Mouse (Mus musculus) limb, embryonic 15.5 days (tissue): ENCODE results near the gene Myh7. TPM values are rescaled to one million over a fixed set of nuclear protein-coding genes. Genes with fewer than 3 reads are reported as not detected.
"Not testable (repeated sequence)": the region's sequence is repeated elsewhere in the genome, so short reads cannot be mapped to it uniquely, and the experiment has no call there.

ENCODE experiments used
- ATAC-seq: fragments of 200-750 bp; cut with Nextera tagmentation; 2 replicates; pipeline ENCODE4 v1.8.0; 2017; ENCODE audit warnings: low read depth, moderate TSS enrichment; ENCODE audit not compliant: insufficient number of reproducible peaks, low FRiP score, low TSS enrichment
- H3K27ac ChIP-seq: fragments of 300-500 bp; sonication (generic); 2 replicates; pipeline ENCODE4 v1.5.1; 2015; ENCODE audit warnings: moderate library complexity, mild to moderate bottlenecking, inconsistent platforms
- H3K27me3 ChIP-seq: fragments of 300-500 bp; sonication (generic); 2 replicates; pipeline ENCODE4 v1.6.1; 2015; ENCODE audit warnings: inconsistent platforms
- H3K36me3 ChIP-seq: fragments of 300-500 bp; sonication (generic); 2 replicates; pipeline ENCODE4 v1.6.1; 2015; ENCODE audit warnings: inconsistent platforms
- H3K4me1 ChIP-seq: fragments of 300-500 bp; sonication (generic); 2 replicates; pipeline ENCODE4 v1.6.1; 2015; ENCODE audit warnings: inconsistent platforms
- H3K4me2 ChIP-seq: fragments of 300-500 bp; sonication (generic); 2 replicates; pipeline ENCODE4 v1.6.1; 2015; ENCODE audit warnings: mild to moderate bottlenecking, inconsistent platforms
- H3K4me3 ChIP-seq: fragments of 300-500 bp; sonication (generic); 2 replicates; pipeline ENCODE4 v1.5.1; 2015; ENCODE audit warnings: mild to moderate bottlenecking, inconsistent platforms
- H3K9ac ChIP-seq: fragments of 300-500 bp; sonication (generic); 2 replicates; pipeline ENCODE4 v1.6.1; 2015; ENCODE audit warnings: inconsistent platforms
- H3K9me3 ChIP-seq: fragments of 300-500 bp; sonication (generic); 2 replicates; pipeline ENCODE4 v1.6.1; 2016; ENCODE audit warnings: inconsistent platforms
- WGBS: fragments of 180-500 bp; shearing (Covaris S2); methylation state at CpG from one replicate; pipeline ENCODE4 v1.1.7; 2015; 5-methylcytosine and 5-hydroxymethylcytosine counted together
- polyA plus RNA-seq: library from polyadenylated mRNA; unstranded; fragments of >200 nt; fragmentation: Nextera tagmentation; extraction: Ambion mirVana; gene quantifications from 2 replicates; pipeline ENCODE4 v1.2.1, GENCODE M21; 2015

Myh7 gene
- polyA plus RNA-seq, 1 experiment from 2014 or later = 33.5 TPM

- H3K4me2 ChIP-seq = no peak overlapping the region
- H3K9me3 ChIP-seq = no peaks in the 10 kb centered on the region
- H3K9ac ChIP-seq = no peak overlapping the region
- WGBS = 92% methylated on average over 11 of the region's 11 CpGs
- H3K36me3 ChIP-seq = no peaks in the 10 kb centered on the region
- no peak for ATAC-seq
- H3K4me3 ChIP-seq = no peak overlapping the region
- H3K27ac ChIP-seq = no peak overlapping the region
- H3K27me3 ChIP-seq = no peaks in the 10 kb centered on the region
- H3K4me1 ChIP-seq = no peaks in the 10 kb centered on the region
Observed at GRCm38 (mm10) chr14:54963727-54964126, 30.7 kb downstream of the Myh7 start.

DNA sequence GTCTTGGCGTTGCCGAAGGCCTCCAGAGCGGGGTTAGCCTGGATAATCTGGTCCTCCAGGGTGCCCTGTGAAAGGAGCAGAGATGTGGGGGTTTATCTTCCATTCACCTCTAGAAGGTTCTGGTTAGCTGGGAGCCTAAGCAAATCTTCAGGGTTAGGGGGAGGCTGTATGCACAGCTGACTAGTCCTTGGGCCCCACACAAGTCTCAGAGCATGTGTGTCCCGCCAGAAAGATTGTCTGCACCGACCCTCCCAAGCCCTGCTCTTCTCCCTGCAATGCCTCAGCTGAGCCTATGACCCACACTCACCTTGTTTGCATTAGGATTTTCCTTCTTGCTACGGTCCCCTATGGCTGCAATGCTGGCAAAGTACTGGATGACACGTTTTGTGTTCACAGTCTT is 31.7 kb downstream of the Myh7 start:
- no peaks in the 10 kb centered on the region for H3K4me1 ChIP-seq
- no peaks in the 10 kb centered on the region for H3K9me3 ChIP-seq
- no peak overlapping the region for H3K4me3 ChIP-seq
- WGBS = 86% methylated on average over 7 of the region's 7 CpGs
- no peak overlapping the region for H3K4me2 ChIP-seq
- no peak for ATAC-seq
- H3K27me3 ChIP-seq = no peaks in the 10 kb centered on the region
- no peaks in the 10 kb centered on the region for H3K36me3 ChIP-seq
- no peak overlapping the region for H3K9ac ChIP-seq
- no peak overlapping the region for H3K27ac ChIP-seq

GRCm38 (mm10) chr14:54961487-54961886 is 32.9 kb downstream of the Myh7 start:
- Histone ChIP-seq H3K27ac (no peak overlapping the region), H3K9ac (no peak overlapping the region), H3K36me3 (no peaks in the 10 kb centered on the region), H3K27me3 (no peaks in the 10 kb centered on the region), H3K4me2 (no peak overlapping the region), H3K4me3 (no peak overlapping the region), H3K9me3 (no peaks in the 10 kb centered on the region), H3K4me1 (no peaks in the 10 kb centered on the region)
- ATAC-seq = no peak
- 79% methylated on average over 5 of the region's 5 CpGs for WGBS

DNA sequence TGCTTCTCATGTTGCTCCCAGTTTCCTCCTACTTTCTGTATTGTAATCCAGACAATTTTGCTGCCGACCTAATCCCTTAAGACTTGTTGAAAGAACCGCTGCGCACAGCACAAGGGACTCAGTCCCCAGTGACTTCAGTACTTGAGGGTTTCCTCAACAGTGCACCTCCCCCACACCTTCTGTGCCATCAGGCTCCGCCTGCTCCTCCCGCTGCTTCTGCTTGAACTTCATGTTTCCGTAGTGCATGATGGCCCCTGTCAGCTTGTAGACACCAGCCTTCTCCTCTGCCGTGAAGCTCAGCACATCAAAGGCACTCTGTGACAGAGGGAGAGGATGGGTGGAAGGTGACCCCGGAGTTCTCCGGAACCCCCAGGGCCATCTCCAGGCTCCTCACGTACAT is 33.7 kb downstream of the Myh7 start:
- Histone ChIP-seq H3K27me3 (no peaks in the 10 kb centered on the region), H3K9me3 (no peaks in the 10 kb centered on the region), H3K4me1 (no peaks in the 10 kb centered on the region), H3K36me3 (no peaks in the 10 kb centered on the region), H3K27ac (no peak overlapping the region), H3K4me2 (no peak overlapping the region), H3K9ac (no peak overlapping the region), H3K4me3 (no peak overlapping the region)
- 71% methylated on average over 10 of the region's 10 CpGs for WGBS
- no peak for ATAC-seq

GRCm38 (mm10) chr14:54959853-54960613 is 34.4 kb downstream of the Myh7 start:
- not testable (repeated sequence) for H3K4me3 ChIP-seq, H3K36me3 ChIP-seq, H3K4me2 ChIP-seq, H3K27ac ChIP-seq, ATAC-seq, H3K27me3 ChIP-seq, H3K4me1 ChIP-seq, H3K9me3 ChIP-seq, H3K9ac ChIP-seq
- 88% methylated on average over 12 of the region's 12 CpGs for WGBS

- Histone ChIP-seq H3K4me3 (no peak overlapping the region), H3K9ac (no peak overlapping the region), H3K4me2 (no peak overlapping the region), H3K4me1 (no peaks in the 10 kb centered on the region), H3K9me3 (no peaks in the 10 kb centered on the region), H3K27ac (no peak overlapping the region), H3K36me3 (no peaks in the 10 kb centered on the region), H3K27me3 (no peaks in the 10 kb centered on the region)
- WGBS = 87% methylated on average over 3 of the region's 3 CpGs
- no peak for ATAC-seq
Observed at GRCm38 (mm10) chr14:54959197-54959596, 35.2 kb downstream of the Myh7 start.

DNA sequence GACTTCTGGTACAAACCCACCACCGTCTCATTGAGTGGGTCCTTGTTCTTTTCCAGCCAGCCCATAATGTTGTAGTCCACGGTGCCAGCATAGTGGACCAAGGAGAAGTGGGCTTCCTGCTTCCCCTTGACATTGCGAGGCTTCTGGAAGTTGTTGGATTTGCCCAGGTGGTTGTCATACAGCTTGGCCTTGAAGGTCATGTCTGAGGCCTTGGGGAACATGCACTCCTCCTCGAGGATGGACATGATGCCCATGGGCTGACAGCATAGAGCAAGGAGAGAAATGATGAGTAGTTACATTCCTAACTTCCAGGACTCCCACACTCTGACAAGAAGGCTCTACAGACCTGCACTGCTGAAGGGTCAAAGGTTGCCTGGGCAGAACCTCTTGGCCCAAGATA is 35.9 kb downstream of the Myh7 start:
- ATAC-seq = no peak
- H3K4me1 ChIP-seq = no peaks in the 10 kb centered on the region
- no peaks in the 10 kb centered on the region for H3K9me3 ChIP-seq
- no peaks in the 10 kb centered on the region for H3K27me3 ChIP-seq
- no peak overlapping the region for H3K9ac ChIP-seq
- no peak overlapping the region for H3K4me3 ChIP-seq
- 81% methylated on average over 4 of the region's 4 CpGs for WGBS
- H3K4me2 ChIP-seq = no peak overlapping the region
- H3K36me3 ChIP-seq = no peaks in the 10 kb centered on the region
- H3K27ac ChIP-seq = no peak overlapping the region

DNA sequence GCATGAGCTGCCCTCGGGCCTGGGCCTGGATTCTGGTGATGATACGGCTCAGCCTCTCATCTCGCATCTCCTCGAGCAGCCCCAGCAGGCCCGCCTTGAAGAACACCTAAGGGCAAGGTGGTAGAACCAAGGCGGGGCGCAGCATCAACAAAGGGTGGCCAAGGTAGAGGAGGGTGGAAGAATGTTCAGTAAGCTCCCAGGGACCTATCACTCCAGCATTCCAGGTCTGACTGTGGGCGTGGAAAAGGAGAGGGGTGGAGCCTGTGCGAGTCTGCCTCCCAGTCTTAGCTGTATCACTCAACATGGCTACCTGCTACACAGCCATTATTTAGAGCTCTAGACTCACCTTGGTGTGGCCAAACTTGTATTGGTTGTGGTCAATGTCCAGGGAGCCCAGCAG is 37.9 kb downstream of the Myh7 start:
- no peak for ATAC-seq
- no peaks in the 10 kb centered on the region for H3K36me3 ChIP-seq
- H3K9ac ChIP-seq = no peak overlapping the region
- H3K4me3 ChIP-seq = no peak overlapping the region
- no peaks in the 10 kb centered on the region for H3K4me1 ChIP-seq
- no peak overlapping the region for H3K4me2 ChIP-seq
- H3K27me3 ChIP-seq = no peaks in the 10 kb centered on the region
- no peaks in the 10 kb centered on the region for H3K9me3 ChIP-seq
- H3K27ac ChIP-seq = no peak overlapping the region
- WGBS = 84% methylated on average over 9 of the region's 9 CpGs

- H3K4me3 ChIP-seq = no peak overlapping the region
- no peaks in the 10 kb centered on the region for H3K9me3 ChIP-seq
- H3K27ac ChIP-seq = no peak overlapping the region
- 86% methylated on average over 3 of the region's 3 CpGs for WGBS
- no peaks in the 10 kb centered on the region for H3K27me3 ChIP-seq
- H3K9ac ChIP-seq = no peak overlapping the region
- no peak overlapping the region for H3K4me2 ChIP-seq
- no peaks in the 10 kb centered on the region for H3K4me1 ChIP-seq
- no peak for ATAC-seq
- no peaks in the 10 kb centered on the region for H3K36me3 ChIP-seq
Observed at GRCm38 (mm10) chr14:54955481-54955880, 38.9 kb downstream of the Myh7 start.

DNA sequence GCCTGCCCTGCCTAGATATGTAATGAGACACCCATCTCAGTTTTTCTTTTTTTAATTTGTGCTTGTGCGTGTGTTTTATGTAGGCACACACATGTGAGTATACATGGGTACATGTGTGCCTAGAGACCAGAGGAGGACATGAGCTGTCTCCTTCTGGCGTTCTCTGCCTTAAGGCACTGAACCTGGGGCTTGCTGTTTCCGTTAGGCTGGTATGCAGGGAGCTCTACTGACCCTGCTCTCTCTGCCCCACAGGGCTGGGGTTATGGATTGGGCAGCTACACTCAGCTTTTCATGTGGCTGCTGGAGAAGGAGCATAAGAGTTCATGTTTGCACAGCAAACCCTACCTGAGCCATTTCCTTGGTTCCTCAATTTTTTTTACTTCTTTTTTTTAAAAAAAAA is 40.0 kb downstream of the Myh7 start:
- Histone ChIP-seq H3K9me3 (no peaks in the 10 kb centered on the region), H3K4me2 (no peak overlapping the region), H3K4me3 (no peak overlapping the region), H3K27ac (no peak overlapping the region), H3K4me1 (no peaks in the 10 kb centered on the region), H3K36me3 (no peaks in the 10 kb centered on the region), H3K9ac (no peak overlapping the region), H3K27me3 (no peaks in the 10 kb centered on the region)
- no peak for ATAC-seq
- 62% methylated on average over 3 of the region's 3 CpGs for WGBS

DNA sequence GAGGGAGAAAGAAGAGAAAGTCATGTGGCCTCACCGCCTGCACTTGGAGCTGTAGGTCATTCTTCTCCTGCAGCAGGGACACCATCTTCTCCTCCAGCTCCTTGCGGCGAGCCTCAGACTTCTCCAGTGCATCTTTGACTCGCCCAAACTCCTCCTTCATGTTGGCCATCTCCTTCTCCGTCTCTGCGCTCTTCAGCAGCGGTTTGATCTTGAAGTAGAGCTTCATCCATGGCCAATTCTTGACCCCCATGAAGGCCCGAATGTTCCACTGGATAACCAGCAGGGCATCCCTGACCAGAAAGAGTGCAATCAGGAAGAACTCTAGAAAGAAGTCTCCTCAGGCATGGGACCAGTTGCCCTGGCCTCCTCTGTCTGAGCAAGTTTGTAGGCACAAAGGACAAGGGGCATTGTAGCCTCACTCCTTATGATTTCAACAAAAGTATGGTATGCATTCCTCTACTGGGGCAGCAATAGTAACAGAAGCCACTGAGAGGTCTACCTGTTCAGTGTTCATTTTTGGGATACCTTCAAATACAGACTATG is 40.7 kb downstream of the Myh7 start:
- Histone ChIP-seq H3K4me3 (no peak overlapping the region), H3K9ac (no peak overlapping the region), H3K36me3 (no peaks in the 10 kb centered on the region), H3K4me1 (no peaks in the 10 kb centered on the region), H3K27me3 (no peaks in the 10 kb centered on the region), H3K27ac (no peak overlapping the region), H3K9me3 (no peaks in the 10 kb centered on the region), H3K4me2 (no peak overlapping the region)
- 92% methylated on average over 8 of the region's 8 CpGs for whole genome bisulfite sequencing
- ATAC-seq = no peak

DNA sequence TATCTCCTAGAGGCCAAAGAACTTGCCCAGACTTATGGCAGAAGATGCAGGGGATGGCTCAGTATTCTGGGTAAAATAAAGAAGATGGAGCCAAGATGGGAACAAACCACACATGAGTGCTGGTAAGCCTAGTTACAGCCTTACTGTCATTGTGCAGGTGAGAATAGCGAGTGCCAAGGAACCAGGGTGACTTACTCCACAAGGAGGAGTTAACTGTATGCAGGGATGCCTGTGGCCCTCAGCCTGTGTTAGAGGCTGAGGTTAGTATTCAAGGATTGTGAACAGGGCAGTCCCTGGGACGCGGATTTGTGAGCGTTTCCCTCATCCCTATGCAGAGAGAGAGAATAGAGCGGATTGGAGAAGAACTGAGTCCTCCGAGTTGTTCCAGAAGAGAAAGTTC is 42.8 kb downstream of the Myh7 start:
- H3K4me2 ChIP-seq = no peak overlapping the region
- no peak overlapping the region for H3K27ac ChIP-seq
- no peaks in the 10 kb centered on the region for H3K36me3 ChIP-seq
- no peak overlapping the region for H3K4me3 ChIP-seq
- no peaks in the 10 kb centered on the region for H3K9me3 ChIP-seq
- no peak overlapping the region for H3K9ac ChIP-seq
- 87% methylated on average over 6 of the region's 6 CpGs for WGBS
- ATAC-seq = no peak
- H3K27me3 ChIP-seq = no peaks in the 10 kb centered on the region
- H3K4me1 ChIP-seq = no peaks in the 10 kb centered on the region

GRCm38 (mm10) chr14:54950493-54950892 is 43.9 kb downstream of the Myh7 start:
- Histone ChIP-seq H3K4me1 (no peaks in the 10 kb centered on the region), H3K36me3 (no peaks in the 10 kb centered on the region), H3K4me3 (no peak overlapping the region), H3K27me3 (no peaks in the 10 kb centered on the region), H3K9me3 (no peaks in the 10 kb centered on the region), H3K9ac (no peak overlapping the region), H3K4me2 (no peak overlapping the region), H3K27ac (no peak overlapping the region)
- no peak for ATAC-seq
- 54% methylated on average over 12 of the region's 12 CpGs for WGBS
